Mouse (Mus musculus): ENCODE results near the gene Igflr1. TPM values are rescaled to one million over a fixed set of nuclear protein-coding genes. Genes with fewer than 3 reads are reported as not detected.

Igflr1 gene
- polyA plus RNA-seq, 1 experiment from 2014 or later, result 1.3 TPM

DNA sequence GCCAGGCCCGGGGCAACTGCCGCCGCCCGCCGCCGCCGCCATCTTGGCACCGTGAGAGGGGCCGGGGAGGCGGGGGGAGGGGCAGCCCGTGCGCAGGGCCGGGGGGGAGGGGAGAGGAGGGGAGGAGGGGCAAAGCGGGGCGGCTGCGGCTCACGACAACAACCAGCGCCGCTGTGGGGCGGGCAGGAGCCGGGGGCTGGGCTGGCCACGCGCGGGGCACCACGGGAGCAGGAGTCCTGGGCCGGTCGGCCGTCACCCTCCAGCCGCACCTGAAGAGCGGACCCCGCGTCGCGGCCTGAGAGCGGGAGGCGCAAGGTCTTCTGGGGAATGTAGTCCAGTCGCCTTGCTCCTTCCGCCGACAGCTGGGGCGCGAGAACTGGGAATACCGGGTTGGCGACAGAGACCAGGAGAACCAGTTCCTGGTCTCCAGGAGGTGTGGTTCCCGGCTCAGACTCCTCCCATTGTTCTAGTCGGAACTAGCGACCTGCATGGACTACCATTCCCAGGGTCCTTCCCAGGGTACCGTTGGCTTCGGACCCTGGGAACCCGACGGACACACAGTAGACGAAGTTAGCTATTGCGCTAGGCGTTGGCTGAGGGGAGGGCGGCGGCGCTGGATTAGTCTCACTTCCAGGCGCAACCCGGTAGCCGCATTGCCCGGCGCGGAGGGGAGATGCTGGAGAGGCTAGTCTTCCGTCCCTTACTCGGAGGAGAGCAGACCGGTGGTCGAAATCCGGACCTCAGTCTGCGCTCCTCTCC is 23.6 kb downstream of the Igflr1 start, which contains the start of gene Kmt2b:
Gene Kmt2b, minus strand, starts transcription at position 51 of the 759 bp plus-strand sequence.
- peaks cover 3% of the 10 kb centered on the region; the same call in 1 of the 2 replicates for H3K4me1 ChIP-seq (replicated peaks; ENCODE audit: control insufficient read depth, insufficient read depth)
- TF ChIP-seq EP300 (optimal IDR thresholded peaks at IDR 0.05) (peak; percentile 81), CTCF (IDR thresholded peaks at IDR 0.05; ENCODE audit: low read depth) (no peak)
- peak within 1 kb of the TSS; percentile 93 for H3K27ac ChIP-seq (replicated peaks)
- H3K4me2 ChIP-seq (replicated peaks; ENCODE audit: low read depth), result peak within 1 kb of the TSS; percentile 90
- under 1% methylated on average over 50 of the region's 68 CpGs for WGBS
- ATAC-seq (ENCODE audit: low FRiP score, low TSS enrichment) (peak; percentile 96), DNase-seq (ENCODE audit: low spot score) (peak; percentile 99)
- H3K9ac ChIP-seq (ENCODE audit: low read length), result peak within 1 kb of the TSS; percentile 98
- peaks cover 14% of the 10 kb centered on the region for H3K36me3 ChIP-seq (ENCODE audit: control insufficient read depth, insufficient read depth, low read length)
- H3K9me3 ChIP-seq (ENCODE audit: control insufficient read depth, low read length), result no peaks in the 10 kb centered on the region
- H3K27me3 ChIP-seq (ENCODE audit: control insufficient read depth, insufficient read depth, low read length), result no peaks in the 10 kb centered on the region
- H3K4me3 ChIP-seq (ENCODE audit: low read depth, low read length), result peak within 1 kb of the TSS; percentile 94

DNA sequence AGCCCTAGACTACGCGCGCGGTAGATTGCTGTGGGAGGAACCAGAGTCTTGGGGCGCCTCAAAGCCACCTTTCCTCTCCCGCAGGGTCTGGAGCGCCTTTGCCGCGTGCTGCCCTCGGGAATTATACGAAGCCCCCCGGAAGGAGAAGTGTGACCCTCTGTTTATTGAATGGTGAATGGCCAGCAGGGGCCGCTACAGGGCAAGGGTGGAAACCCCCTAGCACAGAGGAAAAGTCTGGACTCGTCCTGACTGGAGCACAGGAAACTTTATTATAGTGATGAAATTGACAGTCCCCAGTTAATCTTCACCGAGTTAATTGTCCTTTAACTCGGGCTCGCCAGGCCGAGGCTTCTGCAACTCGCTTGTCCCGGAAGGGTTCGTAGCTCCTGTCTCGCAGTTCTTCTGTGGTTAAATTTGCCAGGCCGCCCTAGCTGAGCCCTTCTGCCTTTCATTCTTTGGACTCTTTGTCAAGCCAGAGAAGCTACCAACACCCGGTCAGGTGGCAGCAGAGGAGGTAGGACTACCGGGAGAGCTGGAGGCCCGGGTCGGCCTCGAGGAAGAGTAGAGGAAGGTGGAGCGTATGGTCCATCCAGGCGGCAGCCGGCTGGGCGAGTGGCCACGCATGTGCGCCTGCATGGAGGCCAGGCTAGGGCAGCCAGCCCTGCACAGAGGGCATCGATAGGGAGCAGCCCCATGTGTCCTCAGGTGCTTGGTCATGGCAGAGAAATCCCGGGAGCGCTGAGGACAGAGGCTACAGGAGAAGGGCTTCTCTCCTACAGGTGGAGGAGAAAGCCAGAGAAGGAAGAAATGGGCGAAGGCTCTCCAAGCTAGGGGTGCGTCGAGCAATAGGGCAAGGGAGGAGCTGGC is 24.4 kb downstream of the Igflr1 start:
- no peaks in the 10 kb centered on the region for H3K27me3 ChIP-seq (ENCODE audit: control insufficient read depth, insufficient read depth, low read length)
- TF ChIP-seq EP300 (optimal IDR thresholded peaks at IDR 0.05), result no peak
- TF ChIP-seq CTCF (IDR thresholded peaks at IDR 0.05; ENCODE audit: low read depth), result peak; percentile 96
- H3K4me3 ChIP-seq (ENCODE audit: low read depth, low read length), result peak overlapping the region; percentile 94
- ATAC-seq (ENCODE audit: low FRiP score, low TSS enrichment), result peak; percentile 50
- peak overlapping the region; percentile 93 for H3K27ac ChIP-seq (replicated peaks)
- peaks cover 8% of the 10 kb centered on the region for H3K36me3 ChIP-seq (ENCODE audit: control insufficient read depth, insufficient read depth, low read length)
- H3K9me3 ChIP-seq (ENCODE audit: control insufficient read depth, low read length), result no peaks in the 10 kb centered on the region
- WGBS, result 19% methylated on average over 40 of the region's 40 CpGs
- H3K4me2 ChIP-seq (replicated peaks; ENCODE audit: low read depth), result peak overlapping the region; percentile 90
- peak overlapping the region; percentile 62 for H3K9ac ChIP-seq (ENCODE audit: low read length)
- peaks cover 3% of the 10 kb centered on the region; the same call in 1 of the 2 replicates for H3K4me1 ChIP-seq (replicated peaks; ENCODE audit: control insufficient read depth, insufficient read depth)
- DNase-seq (ENCODE audit: low spot score), result peak; percentile 89

DNA sequence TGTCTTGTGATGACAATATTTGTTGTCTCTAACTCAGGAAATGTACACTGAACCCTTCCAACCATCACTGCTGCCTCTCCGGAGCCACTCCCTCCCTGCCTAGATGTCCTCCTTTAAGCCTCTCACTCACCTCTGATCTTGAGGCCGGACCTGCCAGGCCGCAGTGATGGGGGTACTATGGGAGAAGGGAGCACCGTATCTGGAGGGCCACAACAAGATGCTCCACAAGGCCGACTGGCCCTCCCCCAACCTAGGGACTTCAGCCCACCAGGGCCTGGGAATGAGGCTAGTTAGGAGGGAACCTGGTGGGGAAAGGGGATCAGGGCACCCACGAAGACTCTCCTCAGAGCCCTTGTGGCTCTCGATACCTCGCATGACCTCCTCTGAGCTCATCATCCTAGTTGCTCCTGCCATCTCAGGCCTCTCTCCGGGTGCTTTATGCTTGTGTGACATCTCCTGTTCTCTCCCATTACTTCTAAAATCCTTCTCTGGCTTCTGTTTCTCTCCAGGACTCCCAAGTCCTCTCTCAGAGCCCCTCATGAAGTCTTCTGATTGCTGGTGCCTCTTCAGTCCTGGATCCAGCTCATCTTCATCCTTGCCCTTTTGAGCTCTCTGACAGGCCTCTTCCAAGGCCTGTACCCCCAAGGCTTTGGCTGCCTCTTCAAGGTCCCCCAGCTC is 25.8 kb downstream of the Igflr1 start:
- Histone ChIP-seq H3K9ac (ENCODE audit: low read length) (no peak overlapping the region), H3K27me3 (ENCODE audit: control insufficient read depth, insufficient read depth, low read length) (no peaks in the 10 kb centered on the region), H3K4me2 (replicated peaks; ENCODE audit: low read depth) (no peak overlapping the region), H3K9me3 (ENCODE audit: control insufficient read depth, low read length) (no peaks in the 10 kb centered on the region), H3K36me3 (ENCODE audit: control insufficient read depth, insufficient read depth, low read length) (no peaks in the 10 kb centered on the region), H3K4me3 (ENCODE audit: low read depth, low read length) (no peak overlapping the region), H3K4me1 (replicated peaks; ENCODE audit: control insufficient read depth, insufficient read depth) (peaks cover 3% of the 10 kb centered on the region; the same call in 1 of the 2 replicates), H3K27ac (replicated peaks) (no peak overlapping the region)
- 92% methylated on average over 9 of the region's 9 CpGs for WGBS
- DNase-seq (ENCODE audit: low spot score) (no peak), ATAC-seq (ENCODE audit: low FRiP score, low TSS enrichment) (no peak)
- TF ChIP-seq EP300 (optimal IDR thresholded peaks at IDR 0.05), result no peak

DNA sequence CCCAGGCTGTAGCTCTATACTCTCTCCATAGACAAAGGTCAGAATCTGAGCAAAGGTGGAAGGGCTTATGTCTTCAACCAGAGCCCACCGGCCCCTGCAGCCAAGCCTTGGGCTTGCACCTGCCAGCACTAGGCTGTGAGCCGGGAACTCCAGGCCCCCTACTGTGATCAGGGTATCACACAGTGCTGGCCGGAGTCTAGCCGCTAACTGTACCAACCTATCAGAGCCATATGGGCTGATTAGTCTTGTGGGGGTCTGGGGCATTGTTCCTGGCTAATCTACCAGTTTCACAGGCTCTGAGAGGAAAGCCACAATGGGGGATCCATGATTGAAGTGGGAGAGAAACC is 26.4 kb downstream of the Igflr1 start:
- Histone ChIP-seq H3K9ac (ENCODE audit: low read length) (no peak overlapping the region), H3K9me3 (ENCODE audit: control insufficient read depth, low read length) (no peaks in the 10 kb centered on the region), H3K27ac (replicated peaks) (no peak overlapping the region), H3K4me1 (replicated peaks; ENCODE audit: control insufficient read depth, insufficient read depth) (peaks cover 3% of the 10 kb centered on the region; the same call in 1 of the 2 replicates), H3K4me3 (ENCODE audit: low read depth, low read length) (no peak overlapping the region), H3K27me3 (ENCODE audit: control insufficient read depth, insufficient read depth, low read length) (no peaks in the 10 kb centered on the region), H3K36me3 (ENCODE audit: control insufficient read depth, insufficient read depth, low read length) (no peaks in the 10 kb centered on the region), H3K4me2 (replicated peaks; ENCODE audit: low read depth) (no peak overlapping the region)
- 80% methylated on average over 4 of the region's 4 CpGs for WGBS
- no peak for ATAC-seq (ENCODE audit: low FRiP score, low TSS enrichment)
- TF ChIP-seq CTCF (IDR thresholded peaks at IDR 0.05; ENCODE audit: low read depth) (no peak), EP300 (optimal IDR thresholded peaks at IDR 0.05) (no peak)
- DNase-seq (ENCODE audit: low spot score), result no peak

DNA sequence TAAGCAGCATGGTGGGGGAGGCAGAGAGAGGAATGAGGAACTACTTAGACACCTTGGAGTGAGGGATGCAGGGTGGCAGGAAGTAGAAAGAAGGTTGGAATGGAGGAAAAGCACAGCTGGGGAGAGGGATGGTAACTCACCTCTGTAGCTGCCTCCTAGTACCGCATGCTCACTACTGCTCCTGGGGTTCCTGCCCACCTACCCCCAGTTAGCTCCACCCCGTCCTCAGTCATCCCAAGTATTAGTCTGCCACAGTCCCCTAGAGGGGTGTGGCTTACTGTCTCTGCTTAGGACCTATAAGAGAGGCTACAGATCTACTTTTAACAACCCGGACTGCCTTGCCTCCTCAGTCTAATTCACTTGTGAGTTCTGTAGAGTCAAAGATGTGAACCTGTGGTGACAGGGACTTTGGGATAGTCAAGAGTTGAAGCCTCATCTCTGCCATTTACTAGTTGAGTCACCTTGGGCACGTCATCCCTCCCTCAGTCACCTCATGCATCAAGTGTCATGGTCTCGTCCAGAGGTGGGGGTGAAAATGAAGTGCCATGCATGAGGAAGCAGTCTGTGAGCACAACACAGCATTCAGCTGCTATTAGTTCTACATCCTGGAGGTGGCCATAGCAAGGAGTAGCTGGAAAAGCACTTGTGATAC is 27.7 kb downstream of the Igflr1 start:
- Histone ChIP-seq H3K4me3 (ENCODE audit: low read depth, low read length) (no peak overlapping the region), H3K27me3 (ENCODE audit: control insufficient read depth, insufficient read depth, low read length) (no peaks in the 10 kb centered on the region), H3K27ac (replicated peaks) (no peak overlapping the region), H3K4me2 (replicated peaks; ENCODE audit: low read depth) (no peak overlapping the region), H3K4me1 (replicated peaks; ENCODE audit: control insufficient read depth, insufficient read depth) (no peaks in the 10 kb centered on the region; the same call in 1 of the 2 replicates), H3K36me3 (ENCODE audit: control insufficient read depth, insufficient read depth, low read length) (no peaks in the 10 kb centered on the region), H3K9ac (ENCODE audit: low read length) (no peak overlapping the region), H3K9me3 (ENCODE audit: control insufficient read depth, low read length) (no peaks in the 10 kb centered on the region)
- DNase-seq (ENCODE audit: low spot score) (no peak), ATAC-seq (ENCODE audit: low FRiP score, low TSS enrichment) (no peak)
- 47% methylated on average over 5 of the region's 5 CpGs for WGBS
- TF ChIP-seq CTCF (IDR thresholded peaks at IDR 0.05; ENCODE audit: low read depth), result no peak
- no peak for TF ChIP-seq EP300 (optimal IDR thresholded peaks at IDR 0.05)

Measured in stomach, postnatal 0 days (tissue).